Mouse (Mus musculus): Measurements from ENCODE around the gene Il1r2. TPM values are rescaled to one million over a fixed set of nuclear protein-coding genes. Genes with fewer than 3 reads are reported as not detected.

Il1r2 gene
- polyA plus RNA-seq, 1 experiment from 2014 or later, result 0.52 TPM

DNA sequence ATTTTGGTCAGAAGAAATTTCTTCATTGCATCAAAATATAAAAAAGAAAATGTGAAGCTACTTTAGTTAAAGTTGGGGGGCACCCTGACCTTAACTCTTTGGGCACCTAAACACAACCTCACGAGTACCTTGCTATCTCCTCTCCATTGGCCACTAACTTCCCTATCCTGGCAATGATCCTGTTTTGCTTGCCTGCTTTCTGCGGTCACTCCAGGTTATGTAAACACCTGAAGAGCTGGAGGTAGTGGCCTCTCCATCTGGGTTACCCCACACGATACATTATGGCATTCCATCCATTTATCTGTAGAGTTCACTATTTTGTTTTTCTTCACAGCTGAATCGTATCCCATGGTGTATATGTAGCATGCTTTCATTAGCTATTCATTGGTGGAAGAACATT is 90.5 kb downstream of the Il1r2 start:
- Histone ChIP-seq H3K4me2 (replicated peaks) (no peak overlapping the region), H3K36me3 (no peaks in the 10 kb centered on the region), H3K4me1 (no peaks in the 10 kb centered on the region), H3K9me3 (replicated peaks) (peaks cover 3% of the 10 kb centered on the region; the same call in 1 of the 2 replicates), H3K9ac (no peak overlapping the region), H3K4me3 (no peak overlapping the region), H3K27me3 (no peaks in the 10 kb centered on the region), H3K27ac (no peak overlapping the region)
- 85% methylated on average over 4 of the region's 4 CpGs for WGBS
- ATAC-seq (ENCODE audit: low FRiP score), result no peak

DNA sequence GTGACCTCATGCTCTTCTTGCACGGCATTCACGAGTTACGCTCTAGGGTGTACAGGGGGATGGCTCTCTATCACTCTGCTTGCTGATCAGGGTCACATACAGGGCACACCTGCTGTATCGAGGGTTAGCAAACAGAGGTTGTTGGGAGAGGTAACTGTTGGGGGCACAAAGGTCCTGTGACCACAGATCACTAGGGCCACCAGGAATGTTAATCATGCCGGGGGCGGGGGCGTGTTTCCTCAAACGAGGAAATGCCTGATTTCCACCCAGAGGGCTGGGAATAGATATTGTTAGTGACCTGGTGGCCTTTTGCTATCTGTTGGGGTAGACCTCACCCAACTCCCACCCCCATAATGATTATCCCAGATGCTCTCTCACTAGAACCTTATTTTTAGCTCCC is 93.7 kb downstream of the Il1r2 start:
- H3K4me2 ChIP-seq (replicated peaks), result no peak overlapping the region
- ATAC-seq (ENCODE audit: low FRiP score), result no peak
- H3K9me3 ChIP-seq (replicated peaks), result peaks cover 3% of the 10 kb centered on the region; the same call in 1 of the 2 replicates
- no peak overlapping the region for H3K27ac ChIP-seq
- 87% methylated on average over 8 of the region's 8 CpGs for WGBS
- H3K9ac ChIP-seq, result no peak overlapping the region
- H3K36me3 ChIP-seq, result no peaks in the 10 kb centered on the region
- H3K4me1 ChIP-seq, result no peaks in the 10 kb centered on the region
- H3K4me3 ChIP-seq, result no peak overlapping the region
- H3K27me3 ChIP-seq, result no peaks in the 10 kb centered on the region

DNA sequence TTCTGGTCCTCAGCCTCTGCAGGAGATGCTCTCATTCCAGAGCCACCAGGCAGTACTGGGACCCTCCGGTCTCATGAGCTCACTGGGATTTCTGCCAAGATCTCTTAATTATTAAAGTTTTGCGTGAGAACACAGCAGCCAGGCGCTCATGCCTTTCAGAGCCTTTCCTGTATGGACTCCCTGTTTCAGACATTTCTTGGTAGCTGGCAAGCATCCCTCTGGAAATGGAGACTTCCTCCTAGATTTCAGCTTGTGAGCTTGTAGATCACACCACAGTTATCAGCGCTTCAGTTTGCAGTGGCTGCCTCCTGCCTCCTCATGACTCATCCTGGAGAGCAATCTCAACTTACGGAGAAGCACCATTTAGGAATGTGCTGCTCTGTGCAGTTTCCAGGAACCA is 98.0 kb downstream of the Il1r2 start:
- no peaks in the 10 kb centered on the region for H3K27me3 ChIP-seq
- H3K4me1 ChIP-seq, result no peaks in the 10 kb centered on the region
- no peaks in the 10 kb centered on the region for H3K36me3 ChIP-seq
- H3K4me3 ChIP-seq, result no peak overlapping the region
- no peak for ATAC-seq (ENCODE audit: low FRiP score)
- no peak overlapping the region for H3K4me2 ChIP-seq (replicated peaks)
- WGBS, result 81% methylated on average over 5 of the region's 5 CpGs
- no peak overlapping the region for H3K9ac ChIP-seq
- no peak overlapping the region for H3K27ac ChIP-seq
- no peaks in the 10 kb centered on the region for H3K9me3 ChIP-seq (replicated peaks)

DNA sequence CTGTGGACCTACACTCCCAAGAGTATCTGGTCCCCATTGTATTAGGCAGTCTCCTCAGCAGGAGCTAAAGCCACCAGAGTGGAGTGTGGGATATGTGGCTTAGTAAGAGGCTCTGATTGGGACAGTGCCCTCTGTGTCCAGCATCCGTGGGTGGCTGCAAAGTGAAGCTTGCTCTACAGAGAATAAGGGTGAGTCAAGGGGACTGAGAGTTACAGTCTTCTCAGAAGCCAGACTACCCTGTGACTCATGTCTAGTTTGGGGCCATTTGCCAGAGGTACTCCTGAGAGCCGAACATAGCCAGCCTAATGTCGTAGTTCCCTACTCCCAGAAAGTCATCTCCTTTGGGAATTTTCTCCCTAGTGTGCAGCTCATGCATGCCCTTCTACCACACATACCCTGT is 100.3 kb downstream of the Il1r2 start:
- ATAC-seq (ENCODE audit: low FRiP score), result no peak
- Histone ChIP-seq H3K36me3 (no peaks in the 10 kb centered on the region), H3K9ac (no peak overlapping the region), H3K4me2 (replicated peaks) (no peak overlapping the region), H3K4me3 (no peak overlapping the region), H3K9me3 (replicated peaks) (no peaks in the 10 kb centered on the region; the same call in 1 of the 2 replicates), H3K27me3 (no peaks in the 10 kb centered on the region), H3K4me1 (no peaks in the 10 kb centered on the region), H3K27ac (no peak overlapping the region)
- WGBS, result 82% methylated on average over 3 of the region's 3 CpGs

Other genes starting within 250 kb of the Il1r2 start
- gene Map4k4, start 173.2 kb upstream of the Il1r2 start, polyA plus RNA-seq (2016; fragmentation: Nextera tagmentation; extraction: Ambion mirVana), result 65.6 and 66.2 TPM in 2 replicates
- 1.4 and 1.6 TPM in 2 replicates for gene Il1r1, start 151.0 kb downstream of the Il1r2 start, polyA plus RNA-seq (2016; fragmentation: Nextera tagmentation; extraction: Ambion mirVana)